Mouse (Mus musculus) small intestine, adult 2 months (tissue): ENCODE data around the gene Map4k2.

Source experiments
- CTCF ChIP-seq: fragments of 200-500 bp; IDR thresholded peaks from 2 replicates; pipeline ENCODE4 v1.5.1; 2012; ENCODE audit warnings: low read depth, mild to moderate bottlenecking, control low read depth, inconsistent platforms, low read length, moderate library complexity, mixed read lengths; ENCODE audit not compliant: insufficient replicate concordance, insufficient read length; ENCODE audit errors: extremely low read depth
- POLR2A ChIP-seq: fragments of 200-500 bp; IDR thresholded peaks from 2 replicates; pipeline ENCODE4 v1.6.1; 2012; ENCODE audit warnings: low read depth, mild to moderate bottlenecking, control low read depth, inconsistent platforms, low read length, moderate library complexity

- TF ChIP-seq CTCF (no peak), POLR2A (no peak)
Measured at GRCm38 (mm10) chr19:6294301-6294700, 46.6 kb upstream of the Map4k2 start.
